Mouse (Mus musculus): ENCODE results near the gene Arnt2. TPM values are rescaled to one million over a fixed set of nuclear protein-coding genes. Genes with fewer than 3 reads are reported as not detected.

Gene Arnt2
- total and polyA plus RNA-seq, 2 experiments from 2014 or later = 62.9 to 165 TPM

GRCm38 (mm10) chr7:84408282-84408681, 1.7 kb downstream of the Arnt2 start:
- TF ChIP-seq CTCF (IDR thresholded peaks at IDR 0.05) = no peak
- Histone ChIP-seq H3K9ac (replicated peaks; ENCODE audit: low read length, poor library complexity, severe bottlenecking) (no peak overlapping the region), H3K36me3 (ENCODE audit: insufficient read depth, low read length) (no peaks in the 10 kb centered on the region), H3K4me3 (ENCODE audit: low read depth, low read length) (peak overlapping the region; percentile 82), H3K4me2 (ENCODE audit: low read depth, low read length, poor library complexity, severe bottlenecking) (peak overlapping the region; percentile 67), H3K4me1 (ENCODE audit: insufficient read depth, low read length) (peaks cover 10% of the 10 kb centered on the region), H3K27me3 (ENCODE audit: insufficient read depth, low read length) (no peaks in the 10 kb centered on the region), H3K9me3 (ENCODE audit: low read length) (no peaks in the 10 kb centered on the region), H3K27ac (ENCODE audit: low read depth, low read length) (no peak overlapping the region)
- DNase-seq (ENCODE audit: low spot score) (no peak), ATAC-seq (ENCODE audit: low FRiP score) (no peak)
- 66% methylated on average over 5 of the region's 5 CpGs for WGBS

GRCm38 (mm10) chr7:84403371-84403770, 6.6 kb downstream of the Arnt2 start:
- Histone ChIP-seq H3K4me1 (ENCODE audit: insufficient read depth, low read length) (peaks cover 11% of the 10 kb centered on the region), H3K4me2 (ENCODE audit: low read depth, low read length, poor library complexity, severe bottlenecking) (no peak overlapping the region), H3K9ac (replicated peaks; ENCODE audit: low read length, poor library complexity, severe bottlenecking) (no peak overlapping the region), H3K4me3 (ENCODE audit: low read depth, low read length) (no peak overlapping the region), H3K27ac (ENCODE audit: low read depth, low read length) (no peak overlapping the region), H3K36me3 (ENCODE audit: insufficient read depth, low read length) (no peaks in the 10 kb centered on the region), H3K9me3 (ENCODE audit: low read length) (no peaks in the 10 kb centered on the region), H3K27me3 (ENCODE audit: insufficient read depth, low read length) (no peaks in the 10 kb centered on the region)
- TF ChIP-seq CTCF (IDR thresholded peaks at IDR 0.05) = no peak
- DNase-seq (ENCODE audit: low spot score) = no peak
- 14% methylated on average over 5 of the region's 5 CpGs for WGBS
- ATAC-seq (ENCODE audit: low FRiP score) = 0 out of 2 replicates have a peak, but pooled peaks have one; percentile 32

GRCm38 (mm10) chr7:84401641-84402455, 8.1 kb downstream of the Arnt2 start:
- TF ChIP-seq CTCF (IDR thresholded peaks at IDR 0.05) = no peak
- WGBS = 24% methylated on average over 9 of the region's 9 CpGs
- Histone ChIP-seq H3K4me1 (ENCODE audit: insufficient read depth, low read length) (peaks cover 15% of the 10 kb centered on the region), H3K27ac (ENCODE audit: low read depth, low read length) (0 out of 2 replicates have a peak overlapping the region, but pooled peaks have one; percentile 20), H3K4me2 (ENCODE audit: low read depth, low read length, poor library complexity, severe bottlenecking) (no peak overlapping the region), H3K9ac (replicated peaks; ENCODE audit: low read length, poor library complexity, severe bottlenecking) (no peak overlapping the region), H3K27me3 (ENCODE audit: insufficient read depth, low read length) (no peaks in the 10 kb centered on the region), H3K4me3 (ENCODE audit: low read depth, low read length) (no peak overlapping the region), H3K9me3 (ENCODE audit: low read length) (no peaks in the 10 kb centered on the region), H3K36me3 (ENCODE audit: insufficient read depth, low read length) (no peaks in the 10 kb centered on the region)
- ATAC-seq (ENCODE audit: low FRiP score) = peak; percentile 55; the same call in 1 of the 2 replicates
- DNase-seq (ENCODE audit: low spot score) = peak; percentile 47

- Histone ChIP-seq H3K27me3 (ENCODE audit: insufficient read depth, low read length) (no peaks in the 10 kb centered on the region), H3K4me1 (ENCODE audit: insufficient read depth, low read length) (peaks cover 15% of the 10 kb centered on the region; the same call in 1 of the 2 replicates), H3K9me3 (ENCODE audit: low read length) (no peaks in the 10 kb centered on the region), H3K36me3 (ENCODE audit: insufficient read depth, low read length) (no peaks in the 10 kb centered on the region), H3K4me3 (ENCODE audit: low read depth, low read length) (no peak overlapping the region), H3K9ac (replicated peaks; ENCODE audit: low read length, poor library complexity, severe bottlenecking) (no peak overlapping the region), H3K4me2 (ENCODE audit: low read depth, low read length, poor library complexity, severe bottlenecking) (no peak overlapping the region), H3K27ac (ENCODE audit: low read depth, low read length) (no peak overlapping the region)
- DNase-seq (ENCODE audit: low spot score) (peak; percentile 55), ATAC-seq (ENCODE audit: low FRiP score) (0 out of 2 replicates have a peak, but pooled peaks have one; percentile 29)
- no peak for TF ChIP-seq CTCF (IDR thresholded peaks at IDR 0.05)
- WGBS = 39% methylated on average over 1 of the region's 1 CpGs
Observed at GRCm38 (mm10) chr7:84397320-84397719, 12.7 kb downstream of the Arnt2 start.

GRCm38 (mm10) chr7:84396581-84396980, 13.4 kb downstream of the Arnt2 start:
- H3K9ac ChIP-seq (replicated peaks; ENCODE audit: low read length, poor library complexity, severe bottlenecking) = no peak overlapping the region
- H3K4me2 ChIP-seq (ENCODE audit: low read depth, low read length, poor library complexity, severe bottlenecking) = no peak overlapping the region
- H3K27ac ChIP-seq (ENCODE audit: low read depth, low read length) = no peak overlapping the region
- no peak overlapping the region for H3K4me3 ChIP-seq (ENCODE audit: low read depth, low read length)
- no peak for TF ChIP-seq CTCF (IDR thresholded peaks at IDR 0.05)
- H3K27me3 ChIP-seq (ENCODE audit: insufficient read depth, low read length) = no peaks in the 10 kb centered on the region
- no peaks in the 10 kb centered on the region for H3K36me3 ChIP-seq (ENCODE audit: insufficient read depth, low read length)
- peaks cover 12% of the 10 kb centered on the region; the same call in 1 of the 2 replicates for H3K4me1 ChIP-seq (ENCODE audit: insufficient read depth, low read length)
- ATAC-seq (ENCODE audit: low FRiP score) (no peak), DNase-seq (ENCODE audit: low spot score) (no peak)
- no peaks in the 10 kb centered on the region for H3K9me3 ChIP-seq (ENCODE audit: low read length)
- WGBS = 90% methylated on average over 3 of the region's 3 CpGs

- Histone ChIP-seq H3K27ac (ENCODE audit: low read depth, low read length) (no peak overlapping the region), H3K9ac (replicated peaks; ENCODE audit: low read length, poor library complexity, severe bottlenecking) (no peak overlapping the region), H3K4me1 (ENCODE audit: insufficient read depth, low read length) (no peaks in the 10 kb centered on the region), H3K36me3 (ENCODE audit: insufficient read depth, low read length) (no peaks in the 10 kb centered on the region), H3K4me2 (ENCODE audit: low read depth, low read length, poor library complexity, severe bottlenecking) (no peak overlapping the region), H3K9me3 (ENCODE audit: low read length) (no peaks in the 10 kb centered on the region), H3K4me3 (ENCODE audit: low read depth, low read length) (no peak overlapping the region), H3K27me3 (ENCODE audit: insufficient read depth, low read length) (no peaks in the 10 kb centered on the region)
- ATAC-seq (ENCODE audit: low FRiP score) = no peak
- 80% methylated on average over 3 of the region's 3 CpGs for WGBS
- no peak for TF ChIP-seq CTCF (IDR thresholded peaks at IDR 0.05)
- DNase-seq (ENCODE audit: low spot score) = no peak
Observed at GRCm38 (mm10) chr7:84387826-84388225, 22.1 kb downstream of the Arnt2 start.

Data from midbrain, postnatal 0 days (tissue).